Mouse (Mus musculus) limb, embryonic 14.5 days (tissue): Measurements from ENCODE around the gene Ipo9. TPM values are rescaled to one million over a fixed set of nuclear protein-coding genes. Genes with fewer than 3 reads are reported as not detected.

Source experiments
- ATAC-seq: fragments of 200-750 bp; cut with Nextera tagmentation; 2 replicates; pipeline ENCODE4 v1.8.0; 2017; ENCODE audit warnings: low read depth, moderate number of reproducible peaks, moderate TSS enrichment; ENCODE audit not compliant: low FRiP score
- DNase-seq: peaks from one replicate; pipeline ENCODE4 v3.0.0-alpha.2; 2015; ENCODE audit warnings: low spot score
- H3K27ac ChIP-seq: fragments of 300-500 bp; sonication (generic); replicated peaks from 2 replicates; pipeline ENCODE4 v1.5.1; 2014; ENCODE audit warnings: low read depth, mild to moderate bottlenecking, low read length, moderate library complexity, mixed read lengths
- H3K27me3 ChIP-seq: fragments of 300-500 bp; sonication (generic); 2 replicates; pipeline ENCODE4 v1.6.1; 2014; ENCODE audit warnings: low read length, mixed read lengths; ENCODE audit not compliant: control insufficient read depth, insufficient read depth
- H3K36me3 ChIP-seq: fragments of 300-500 bp; sonication (generic); 2 replicates; pipeline ENCODE4 v1.6.1; 2014; ENCODE audit warnings: mild to moderate bottlenecking, low read length, moderate library complexity, mixed read lengths; ENCODE audit not compliant: control insufficient read depth, insufficient read depth
- H3K4me1 ChIP-seq: fragments of 300-500 bp; sonication (generic); 2 replicates; pipeline ENCODE4 v1.6.1; 2014; ENCODE audit warnings: antibody characterized with exemption, low read length, mixed read lengths; ENCODE audit not compliant: control insufficient read depth, insufficient read depth
- H3K4me2 ChIP-seq: fragments of 300-500 bp; sonication (generic); replicated peaks from 2 replicates; pipeline ENCODE4 v1.6.1; 2014; ENCODE audit warnings: low read depth, mild to moderate bottlenecking, low read length, moderate library complexity; ENCODE audit not compliant: severe bottlenecking
- H3K4me3 ChIP-seq: fragments of 300-500 bp; sonication (generic); replicated peaks from 2 replicates; pipeline ENCODE4 v1.5.1; 2014; ENCODE audit warnings: low read length
- H3K9ac ChIP-seq: fragments of 300-500 bp; sonication (generic); 2 replicates; pipeline ENCODE4 v1.6.1; 2014; ENCODE audit warnings: mild to moderate bottlenecking, low read depth, low read length, moderate library complexity; ENCODE audit not compliant: severe bottlenecking
- H3K9me3 ChIP-seq: fragments of 300-500 bp; sonication (generic); 2 replicates; pipeline ENCODE4 v1.6.1; 2016; ENCODE audit warnings: low read length; ENCODE audit not compliant: control insufficient read depth
- POLR2A ChIP-seq: fragments of 200-500 bp; IDR thresholded peaks from 2 replicates; pipeline ENCODE4 v1.8.0; 2012; ENCODE audit warnings: inconsistent platforms, mild to moderate bottlenecking, moderate library complexity, borderline replicate concordance; ENCODE audit not compliant: insufficient read depth, insufficient read length; ENCODE audit errors: extremely low read depth
- WGBS: fragments of 180-500 bp; shearing (Covaris S2); extraction: QIAGEN DNeasy Blood & Tissue Kit; methylation state at CpG from one replicate; pipeline ENCODE4 v1.1.7; 2014; 5-methylcytosine and 5-hydroxymethylcytosine counted together
- polyA plus RNA-seq, 2 experiments: library from polyadenylated mRNA; depleted of rRNA in 1 of 2; stranded (reverse) in 1 of 2; unstranded in 1 of 2; fragments of >200 nt; fragmentation: Nextera tagmentation in 1 of 2; extraction: Ambion mirVana in 1 of 2; gene quantifications; 2 replicates each; pipeline versions ENCODE4 v1.2.1 to v1.2.3; 2012 to 2014

Ipo9 gene
- polyA plus RNA-seq, 2 experiments: 116 to 145 TPM

- Histone ChIP-seq H3K27me3 (no peaks in the 10 kb centered on the region), H3K4me2 (no peak overlapping the region), H3K4me3 (no peak overlapping the region), H3K9ac (no peak overlapping the region), H3K9me3 (no peaks in the 10 kb centered on the region), H3K36me3 (peaks cover 18% of the 10 kb centered on the region), H3K4me1 (peaks cover 9% of the 10 kb centered on the region; the same call in 1 of the 2 replicates), H3K27ac (no peak overlapping the region)
- no peak for DNase-seq
- no peak for ATAC-seq
- WGBS: 60% methylated on average over 9 of the region's 9 CpGs
- TF ChIP-seq POLR2A: no peak
Measured at GRCm38 (mm10) chr1:135378576-135378975, 51.7 kb downstream of the Ipo9 start.

GRCm38 (mm10) chr1:135374868-135375581 is 55.3 kb downstream of the Ipo9 start, which contains the start of gene Shisa4:
Shisa4 (minus strand) TSS chr1:135375237.
- WGBS: 3% methylated on average over 28 of the region's 38 CpGs
- TF ChIP-seq POLR2A: peak; percentile 83; the same call in 1 of the 2 replicates
- Histone ChIP-seq H3K9ac (peak within 1 kb of the TSS; percentile 73), H3K27ac (no peak within 1 kb of the TSS; the same call in 1 of the 2 replicates), H3K4me1 (peaks cover 11% of the 10 kb centered on the region; the same call in 1 of the 2 replicates), H3K36me3 (no peaks in the 10 kb centered on the region), H3K4me3 (peak within 1 kb of the TSS; percentile 69), H3K4me2 (peak within 1 kb of the TSS; percentile 96), H3K9me3 (no peaks in the 10 kb centered on the region), H3K27me3 (no peaks in the 10 kb centered on the region)
- DNase-seq (peak; percentile 87), ATAC-seq (peak; percentile 89)

DNA sequence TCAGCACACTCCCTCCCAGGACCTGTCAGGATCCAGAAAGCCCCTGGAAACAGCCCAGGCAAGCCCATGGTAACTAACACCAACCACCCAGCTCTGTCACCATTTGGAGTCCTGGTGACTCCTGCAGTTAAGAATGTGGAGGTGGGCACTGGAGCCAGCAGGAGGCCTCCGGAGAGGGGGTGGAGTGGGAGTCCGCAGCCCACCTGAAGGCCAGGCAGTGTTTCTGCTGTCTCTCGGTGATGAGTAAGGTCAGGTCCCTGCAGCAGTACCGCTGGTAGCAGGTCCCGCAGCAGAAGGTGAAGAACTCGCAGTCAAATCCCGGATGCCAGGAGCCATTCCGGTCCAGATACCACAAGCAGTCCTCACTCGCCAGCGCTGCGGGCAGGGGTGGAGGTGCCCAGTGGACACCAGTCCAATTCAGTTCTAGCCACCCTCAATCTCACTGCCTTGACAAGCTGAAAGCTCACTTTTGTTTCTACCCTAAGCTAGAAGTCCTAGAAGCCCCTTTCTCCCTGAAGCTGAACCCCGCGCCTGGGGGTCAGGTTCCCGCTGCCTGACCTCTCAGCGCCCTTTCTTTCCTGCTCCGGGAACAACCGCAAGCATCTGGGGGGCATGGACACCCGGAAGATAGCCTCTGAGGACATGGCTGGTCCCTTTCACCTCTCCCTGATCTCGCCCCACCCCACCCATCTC is 56.0 kb downstream of the Ipo9 start:
- ATAC-seq: peak; percentile 13; the same call in 1 of the 2 replicates
- peak overlapping the region; percentile 69 for H3K4me3 ChIP-seq
- peak overlapping the region; percentile 73 for H3K9ac ChIP-seq
- H3K4me1 ChIP-seq: peaks cover 11% of the 10 kb centered on the region; the same call in 1 of the 2 replicates
- H3K4me2 ChIP-seq: peak overlapping the region; percentile 96
- no peaks in the 10 kb centered on the region for H3K9me3 ChIP-seq
- WGBS: 3% methylated on average over 19 of the region's 19 CpGs
- DNase-seq: no peak
- no peak overlapping the region; the same call in 1 of the 2 replicates for H3K27ac ChIP-seq
- no peaks in the 10 kb centered on the region for H3K36me3 ChIP-seq
- no peaks in the 10 kb centered on the region for H3K27me3 ChIP-seq
- TF ChIP-seq POLR2A: no peak

GRCm38 (mm10) chr1:135373171-135373677 is 57.1 kb downstream of the Ipo9 start:
- no peak for DNase-seq
- 63% methylated on average over 4 of the region's 4 CpGs for WGBS
- no peak overlapping the region; the same call in 1 of the 2 replicates for H3K4me2 ChIP-seq

DNA sequence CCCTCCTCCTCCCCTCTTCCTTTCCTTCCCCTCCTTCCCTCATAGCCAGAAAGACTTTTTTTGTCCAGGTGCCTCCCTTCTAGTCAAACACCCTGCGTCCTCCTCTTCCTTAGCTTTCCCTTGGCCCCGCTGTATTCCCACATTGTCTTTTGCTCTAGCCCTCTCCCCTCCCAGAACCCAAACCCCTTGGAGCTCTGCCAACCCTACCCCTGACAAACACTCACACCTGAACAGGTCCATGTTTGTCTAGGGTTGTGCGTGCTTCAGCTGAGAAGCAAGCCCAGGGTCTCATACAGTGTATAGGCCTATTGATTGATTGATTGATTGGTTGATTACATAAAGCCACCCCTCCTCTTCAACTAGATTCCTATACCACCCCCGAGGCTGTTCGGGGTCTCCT is 60.9 kb downstream of the Ipo9 start:
- no peak overlapping the region for H3K9ac ChIP-seq
- DNase-seq: no peak
- H3K4me2 ChIP-seq: no peak overlapping the region
- H3K4me1 ChIP-seq: peaks cover 12% of the 10 kb centered on the region
- no peaks in the 10 kb centered on the region for H3K9me3 ChIP-seq
- no peak for TF ChIP-seq POLR2A
- H3K36me3 ChIP-seq: no peaks in the 10 kb centered on the region
- no peak overlapping the region for H3K4me3 ChIP-seq
- no peaks in the 10 kb centered on the region for H3K27me3 ChIP-seq
- no peak for ATAC-seq
- WGBS: 81% methylated on average over 5 of the region's 5 CpGs
- no peak overlapping the region for H3K27ac ChIP-seq

More at GRCm38 (mm10) chr1:135373171-135373677, 57.1 kb downstream of the Ipo9 start:
- ATAC-seq: no peak
- Histone ChIP-seq H3K9ac (no peak overlapping the region), H3K9me3 (no peaks in the 10 kb centered on the region), H3K4me1 (peaks cover 15% of the 10 kb centered on the region), H3K27me3 (no peaks in the 10 kb centered on the region), H3K4me3 (no peak overlapping the region), H3K27ac (no peak overlapping the region), H3K36me3 (no peaks in the 10 kb centered on the region)
- TF ChIP-seq POLR2A: no peak
